Mouse (Mus musculus) C2C12 (cell line): ENCODE measurements at regions not wholly inside any gene's neighbourhood (a gene's known extent, or its start where the extent isn't known, plus 50 kb on each side); places are given as distances from the start of the nearest gene placed in this dataset.

Source experiments
- CEBPB ChIP-seq: IDR thresholded peaks from one replicate; pipeline ENCODE4 v1.6.1; 2011; ENCODE audit warnings: low read depth, mild to moderate bottlenecking, control low read depth, moderate library complexity
- CTCF ChIP-seq: IDR thresholded peaks from one replicate; pipeline ENCODE4 v1.5.1; 2011; ENCODE audit not compliant: control insufficient read depth, insufficient read depth, insufficient read length
- FOSL1 ChIP-seq: IDR thresholded peaks from one replicate; pipeline ENCODE4 v1.8.0; 2011; ENCODE audit warnings: mild to moderate bottlenecking, low read length; ENCODE audit not compliant: poor library complexity, insufficient read depth, severe bottlenecking
- MAX ChIP-seq: IDR thresholded peaks from one replicate; pipeline ENCODE4 v1.6.1; 2011; ENCODE audit warnings: mild to moderate bottlenecking, control low read depth
- MYOD1 ChIP-seq: IDR thresholded peaks from one replicate; pipeline ENCODE4 v1.6.1; 2011; ENCODE audit warnings: low read depth; ENCODE audit not compliant: control insufficient read depth, insufficient read length
- USF1 ChIP-seq: IDR thresholded peaks from one replicate; pipeline ENCODE4 v1.6.1; 2011; ENCODE audit warnings: low read depth, mild to moderate bottlenecking, control low read depth, moderate library complexity

- TF ChIP-seq MAX: no peak
- TF ChIP-seq CTCF: no peak
- TF ChIP-seq USF1: no peak
- TF ChIP-seq CEBPB: no peak
- no peak for TF ChIP-seq MYOD1
- no peak for TF ChIP-seq FOSL1
Measured at GRCm38 (mm10) chr10:42102320-42102719, 84.1 kb upstream of the Armc2 start.
